Mouse (Mus musculus) brain, embryonic 14.5 days (tissue): ENCODE measurements around the gene Olfr1288.

Experiments used
- CTCF ChIP-seq: fragments of 200-500 bp; IDR thresholded peaks from 2 replicates; pipeline ENCODE4 v1.5.1; 2012; ENCODE audit warnings: inconsistent platforms, mild to moderate bottlenecking, moderate library complexity, borderline replicate concordance; ENCODE audit not compliant: insufficient read depth, insufficient read length; ENCODE audit errors: extremely low read depth
- POLR2A ChIP-seq: fragments of 200-500 bp; IDR thresholded peaks from 2 replicates; pipeline ENCODE4 v1.6.1; 2012; ENCODE audit warnings: mild to moderate bottlenecking, inconsistent platforms, borderline replicate concordance; ENCODE audit not compliant: poor library complexity, insufficient read depth, insufficient read length, severe bottlenecking; ENCODE audit errors: extremely low read depth

DNA sequence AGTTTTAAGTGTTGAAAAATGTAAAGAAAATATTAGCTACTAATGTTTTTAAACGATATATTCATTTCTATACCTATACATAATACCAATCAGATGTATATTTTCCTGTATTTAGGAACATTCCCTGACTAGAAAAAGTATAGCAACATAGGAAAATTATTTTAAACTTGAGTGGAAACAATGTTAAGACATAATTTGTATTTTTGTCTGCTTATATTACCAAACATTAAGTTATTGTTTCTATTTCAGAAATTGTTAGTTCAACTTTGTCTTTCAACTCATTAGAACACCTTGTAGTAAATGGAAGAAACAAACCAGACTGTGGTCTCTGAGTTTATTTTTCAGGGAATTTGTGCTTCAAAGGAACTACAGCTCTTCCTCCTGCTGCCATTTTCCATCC, 25.1 kb upstream of the Olfr1288 start, which contains the start of gene Olfr1287:
- TF ChIP-seq POLR2A (no peak), CTCF (no peak)
